Mouse (Mus musculus): ENCODE measurements at regions not wholly inside any gene's neighbourhood (a gene's known extent, or its start where the extent isn't known, plus 50 kb on each side); places are given as distances from the start of the nearest gene placed in this dataset.
A peak's percentile ranks its signal among the peaks of the same experiment; 100 is the strongest.

- no peak overlapping the region for H3K4me3 ChIP-seq (replicated peaks; ENCODE audit: low read depth, low read length)
- no peaks in the 10 kb centered on the region for H3K9me3 ChIP-seq (replicated peaks; ENCODE audit: low read length)
- TF ChIP-seq CTCF (IDR thresholded peaks at IDR 0.05; ENCODE audit: low read depth), result no peak
- DNase-seq (ENCODE audit: low spot score) (no peak), ATAC-seq (replicated peaks; ENCODE audit: low FRiP score, low read depth) (no peak)
- no peaks in the 10 kb centered on the region for H3K27me3 ChIP-seq (ENCODE audit: insufficient read depth, low read length)
- H3K36me3 ChIP-seq (ENCODE audit: insufficient read depth, low read length), result no peaks in the 10 kb centered on the region
- no peak overlapping the region for H3K27ac ChIP-seq
- no peak overlapping the region for H3K4me2 ChIP-seq (ENCODE audit: low read length)
- no peak overlapping the region for H3K9ac ChIP-seq (ENCODE audit: low read depth, low read length)
- H3K4me1 ChIP-seq (replicated peaks; ENCODE audit: insufficient read depth, low read length), result no peaks in the 10 kb centered on the region
- WGBS, result 69% methylated on average over 8 of the region's 8 CpGs
These were observed 94.9 kb downstream of the Il20rb start for GRCm38 (mm10) chr9:100391566-100392213.

GRCm38 (mm10) chr9:100388393-100388792 is 98.2 kb downstream of the Il20rb start:
- Histone ChIP-seq H3K27me3 (ENCODE audit: insufficient read depth, low read length) (no peaks in the 10 kb centered on the region), H3K36me3 (ENCODE audit: insufficient read depth, low read length) (no peaks in the 10 kb centered on the region), H3K4me2 (ENCODE audit: low read length) (no peak overlapping the region), H3K4me1 (replicated peaks; ENCODE audit: insufficient read depth, low read length) (no peaks in the 10 kb centered on the region), H3K27ac (no peak overlapping the region), H3K4me3 (replicated peaks; ENCODE audit: low read depth, low read length) (no peak overlapping the region), H3K9ac (ENCODE audit: low read depth, low read length) (no peak overlapping the region), H3K9me3 (replicated peaks; ENCODE audit: low read length) (no peaks in the 10 kb centered on the region)
- DNase-seq (ENCODE audit: low spot score) (no peak), ATAC-seq (replicated peaks; ENCODE audit: low FRiP score, low read depth) (no peak)
- 78% methylated on average over 7 of the region's 7 CpGs for WGBS
- no peak for TF ChIP-seq CTCF (IDR thresholded peaks at IDR 0.05; ENCODE audit: low read depth)

- 22% methylated on average over 13 of the region's 13 CpGs for WGBS
- DNase-seq (ENCODE audit: low spot score) (no peak), ATAC-seq (replicated peaks; ENCODE audit: low FRiP score, low read depth) (no peak)
- H3K9me3 ChIP-seq (replicated peaks; ENCODE audit: low read length), result no peaks in the 10 kb centered on the region
- no peak overlapping the region for H3K9ac ChIP-seq (ENCODE audit: low read depth, low read length)
- no peak for TF ChIP-seq CTCF (IDR thresholded peaks at IDR 0.05; ENCODE audit: low read depth)
- no peak overlapping the region for H3K27ac ChIP-seq
- no peaks in the 10 kb centered on the region for H3K4me1 ChIP-seq (replicated peaks; ENCODE audit: insufficient read depth, low read length)
- H3K4me3 ChIP-seq (replicated peaks; ENCODE audit: low read depth, low read length), result no peak overlapping the region
- H3K4me2 ChIP-seq (ENCODE audit: low read length), result no peak overlapping the region
- no peaks in the 10 kb centered on the region for H3K36me3 ChIP-seq (ENCODE audit: insufficient read depth, low read length)
- no peaks in the 10 kb centered on the region for H3K27me3 ChIP-seq (ENCODE audit: insufficient read depth, low read length)
These were observed 99.4 kb downstream of the Il20rb start for GRCm38 (mm10) chr9:100387171-100387685.

GRCm38 (mm10) chr9:100382492-100382891 is 104.1 kb downstream of the Il20rb start:
- WGBS, result 55% methylated on average over 5 of the region's 5 CpGs

GRCm38 (mm10) chr9:100369921-100370320 is 116.7 kb downstream of the Il20rb start:
- H3K27ac ChIP-seq, result no peak overlapping the region
- no peaks in the 10 kb centered on the region for H3K27me3 ChIP-seq (ENCODE audit: insufficient read depth, low read length)
- H3K4me3 ChIP-seq (replicated peaks; ENCODE audit: low read depth, low read length), result no peak overlapping the region
- H3K4me2 ChIP-seq (ENCODE audit: low read length), result no peak overlapping the region
- H3K9ac ChIP-seq (ENCODE audit: low read depth, low read length), result no peak overlapping the region
- ATAC-seq (replicated peaks; ENCODE audit: low FRiP score, low read depth), result no peak
- H3K9me3 ChIP-seq (replicated peaks; ENCODE audit: low read length), result no peaks in the 10 kb centered on the region
- no peak for DNase-seq (ENCODE audit: low spot score)
- no peaks in the 10 kb centered on the region for H3K36me3 ChIP-seq (ENCODE audit: insufficient read depth, low read length)
- 76% methylated on average over 5 of the region's 5 CpGs for WGBS
- H3K4me1 ChIP-seq (replicated peaks; ENCODE audit: insufficient read depth, low read length), result no peaks in the 10 kb centered on the region
- TF ChIP-seq CTCF (IDR thresholded peaks at IDR 0.05; ENCODE audit: low read depth), result no peak

More at GRCm38 (mm10) chr9:100382492-100382891, 104.1 kb downstream of the Il20rb start:
- Histone ChIP-seq H3K9me3 (replicated peaks; ENCODE audit: low read length) (no peaks in the 10 kb centered on the region), H3K36me3 (ENCODE audit: insufficient read depth, low read length) (no peaks in the 10 kb centered on the region), H3K4me3 (replicated peaks; ENCODE audit: low read depth, low read length) (no peak overlapping the region), H3K4me1 (replicated peaks; ENCODE audit: insufficient read depth, low read length) (no peaks in the 10 kb centered on the region), H3K27me3 (ENCODE audit: insufficient read depth, low read length) (no peaks in the 10 kb centered on the region), H3K4me2 (ENCODE audit: low read length) (no peak overlapping the region), H3K27ac (no peak overlapping the region), H3K9ac (ENCODE audit: low read depth, low read length) (no peak overlapping the region)
- TF ChIP-seq CTCF (IDR thresholded peaks at IDR 0.05; ENCODE audit: low read depth), result peak; percentile 59
- peak; percentile 17 for DNase-seq (ENCODE audit: low spot score)
- no peak for ATAC-seq (replicated peaks; ENCODE audit: low FRiP score, low read depth)

GRCm38 (mm10) chr9:100366816-100367215 is 119.8 kb downstream of the Il20rb start:
- Histone ChIP-seq H3K9me3 (replicated peaks; ENCODE audit: low read length) (no peaks in the 10 kb centered on the region), H3K9ac (ENCODE audit: low read depth, low read length) (no peak overlapping the region), H3K36me3 (ENCODE audit: insufficient read depth, low read length) (no peaks in the 10 kb centered on the region), H3K27me3 (ENCODE audit: insufficient read depth, low read length) (no peaks in the 10 kb centered on the region), H3K27ac (no peak overlapping the region), H3K4me3 (replicated peaks; ENCODE audit: low read depth, low read length) (no peak overlapping the region), H3K4me1 (replicated peaks; ENCODE audit: insufficient read depth, low read length) (no peaks in the 10 kb centered on the region), H3K4me2 (ENCODE audit: low read length) (no peak overlapping the region)
- ATAC-seq (replicated peaks; ENCODE audit: low FRiP score, low read depth) (no peak), DNase-seq (ENCODE audit: low spot score) (no peak)
- no peak for TF ChIP-seq CTCF (IDR thresholded peaks at IDR 0.05; ENCODE audit: low read depth)
- WGBS, result 78% methylated on average over 6 of the region's 6 CpGs

Data from kidney, postnatal 0 days (tissue).